Mouse (Mus musculus): ENCODE measurements around the gene A530032D15Rik.
"Not testable (repeated sequence)": the region's sequence is repeated elsewhere in the genome, so short reads cannot be mapped to it uniquely, and the experiment has no call there.

The A530032D15Rik gene

GRCm38 (mm10) chr1:85109753-85110152, at the start of gene A530032D15Rik:
Gene A530032D15Rik (minus strand): TSS chr1:85109853.
- not testable (repeated sequence) for DNase-seq (ENCODE audit: low read depth, low spot score)

- not testable (repeated sequence) for DNase-seq (ENCODE audit: low read depth, low spot score)
Observed at GRCm38 (mm10) chr1:85155151-85155550, 45.5 kb upstream of the A530032D15Rik start.

DNA sequence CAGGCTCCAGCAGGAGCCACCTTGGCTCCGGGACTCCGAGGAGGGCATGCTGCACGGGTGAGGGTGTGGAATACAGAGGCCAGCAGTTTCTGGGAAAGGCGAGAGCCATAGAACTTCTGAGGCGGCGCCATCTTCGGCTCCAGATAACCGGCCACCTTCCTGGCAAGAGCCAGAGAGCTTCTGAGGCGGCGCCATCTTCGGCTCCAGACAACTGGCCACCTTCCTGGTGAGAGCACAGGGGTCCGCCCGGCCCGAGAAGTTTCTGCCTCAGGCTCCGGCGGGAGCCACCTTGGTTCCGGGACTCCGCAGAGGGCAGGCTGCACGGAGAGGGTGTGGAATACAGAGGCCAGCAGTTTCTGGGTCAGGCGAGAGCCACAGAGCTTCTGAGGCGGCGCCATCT, 24.0 kb upstream of the A530032D15Rik start:
- not testable (repeated sequence) for DNase-seq (ENCODE audit: low read depth, low spot score)

GRCm38 (mm10) chr1:85121841-85122240, 12.2 kb upstream of the A530032D15Rik start:
- DNase-seq (ENCODE audit: low read depth, low spot score), result not testable (repeated sequence)

DNA sequence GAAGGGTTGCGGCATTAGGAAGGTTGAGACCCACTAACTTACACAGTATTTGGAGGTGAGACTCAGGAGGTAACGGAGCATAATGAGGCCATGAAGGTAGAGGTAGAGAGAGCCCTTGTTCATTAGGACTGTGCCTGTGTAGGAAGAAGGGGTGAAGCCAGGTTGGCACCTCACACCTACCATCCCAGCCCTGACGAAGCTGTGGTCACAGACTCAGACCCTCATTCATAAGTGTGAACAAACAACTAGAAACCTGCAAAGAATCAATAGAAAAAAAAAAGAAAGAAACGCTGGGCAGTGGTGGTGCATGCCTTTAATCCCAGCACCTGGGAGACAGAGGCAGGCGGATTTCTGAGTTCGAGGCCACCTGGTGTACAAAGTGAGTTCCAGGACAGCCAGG, 8.7 kb upstream of the A530032D15Rik start:
- not testable (repeated sequence) for DNase-seq (ENCODE audit: low read depth, low spot score)

DNA sequence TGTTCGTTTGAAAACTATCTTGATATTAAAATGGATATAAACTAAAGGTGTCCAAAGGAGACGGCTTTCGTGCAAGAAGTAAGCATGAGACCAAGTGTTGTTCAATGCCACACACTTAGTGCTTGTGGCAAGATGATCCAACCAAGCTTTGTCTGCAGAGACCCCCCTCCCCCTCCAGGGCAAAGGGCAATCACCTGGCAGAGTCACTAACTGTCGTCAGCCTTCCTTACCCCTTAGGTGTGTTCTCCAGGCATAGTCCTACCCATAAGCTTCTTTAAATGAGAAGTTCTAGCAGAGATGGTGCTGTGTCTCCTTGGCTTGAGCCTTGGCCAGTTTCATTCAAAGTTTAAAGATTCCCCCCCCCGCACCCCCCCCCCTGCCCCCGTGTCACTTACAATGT, 7.9 kb upstream of the A530032D15Rik start:
- not testable (repeated sequence) for DNase-seq (ENCODE audit: low read depth, low spot score)

DNA sequence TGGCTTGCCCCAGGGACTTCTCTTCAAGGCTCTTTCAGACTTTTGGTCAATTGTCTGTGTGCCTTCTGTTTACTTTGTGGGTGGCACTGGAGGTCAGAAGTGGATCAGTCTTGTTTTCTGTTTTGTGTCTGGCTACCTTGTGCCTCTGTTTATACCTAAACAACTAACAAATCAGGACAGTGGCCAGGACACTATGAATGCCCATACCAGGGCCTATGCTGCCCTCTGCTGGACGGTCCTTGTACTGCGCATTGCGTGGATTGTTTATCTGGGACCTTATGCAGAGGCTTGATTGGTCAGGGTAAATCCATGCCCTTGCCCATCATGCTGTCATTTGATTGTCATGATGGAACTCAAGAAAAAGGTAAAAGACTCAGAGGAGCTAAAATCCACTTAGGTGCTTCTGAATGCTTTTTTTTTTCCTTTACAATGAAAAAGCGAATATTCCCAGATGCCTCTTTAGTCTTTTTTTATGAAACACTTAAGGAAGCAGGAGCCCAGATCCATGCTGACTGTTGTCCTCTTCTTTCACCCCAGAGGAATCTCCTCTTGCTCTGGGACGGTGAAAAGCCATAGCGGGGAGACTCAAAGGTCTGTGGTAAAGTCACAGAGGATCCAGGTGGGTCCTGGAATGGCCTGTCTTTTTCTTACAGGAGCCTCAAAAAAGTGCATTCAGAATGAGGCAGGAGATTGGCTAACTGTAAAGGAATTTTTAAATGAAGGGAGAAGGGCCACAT, 5.2 kb upstream of the A530032D15Rik start:
- not testable (repeated sequence) for DNase-seq (ENCODE audit: low read depth, low spot score)

DNA sequence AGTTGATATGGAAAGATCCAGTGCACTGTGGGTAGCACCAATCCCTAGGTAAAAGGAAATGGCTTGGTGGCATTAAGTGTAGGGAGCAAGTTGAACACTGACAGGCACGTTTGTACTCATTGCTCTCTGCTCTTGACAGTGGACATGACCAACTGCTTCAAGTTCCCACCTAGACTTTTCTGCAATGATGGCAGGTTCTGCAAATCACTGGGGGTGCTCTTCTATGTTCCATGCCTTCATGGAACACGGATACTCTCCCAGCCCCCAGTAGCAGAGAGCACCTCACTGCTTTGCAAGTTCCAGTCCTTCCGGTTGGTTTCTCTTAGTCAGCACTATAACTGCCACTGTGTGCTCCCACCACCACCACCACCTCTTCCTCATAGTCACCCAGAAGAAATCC, 4.4 kb upstream of the A530032D15Rik start:
- DNase-seq (ENCODE audit: low read depth, low spot score), result not testable (repeated sequence)

DNA sequence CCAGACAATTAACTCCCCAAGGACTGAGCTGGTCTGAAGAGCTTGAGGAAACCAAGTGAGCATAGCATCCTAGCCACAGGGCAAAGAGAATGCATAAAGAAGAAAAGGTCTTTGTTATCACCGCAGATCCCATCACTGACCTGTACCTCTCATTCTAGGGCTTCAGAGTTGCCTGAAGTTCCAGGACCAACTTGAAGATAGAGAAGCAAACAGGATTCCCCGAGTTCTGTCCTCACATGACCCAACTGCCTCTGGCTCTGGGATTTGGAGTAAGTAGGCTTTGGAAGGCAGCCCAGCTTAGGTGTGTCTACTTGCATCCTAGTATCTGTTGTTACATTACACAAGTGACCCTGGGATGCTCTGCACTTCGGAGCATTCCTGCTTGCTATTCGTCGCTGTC, 3.2 kb upstream of the A530032D15Rik start:
- not testable (repeated sequence) for DNase-seq (ENCODE audit: low read depth, low spot score)

DNA sequence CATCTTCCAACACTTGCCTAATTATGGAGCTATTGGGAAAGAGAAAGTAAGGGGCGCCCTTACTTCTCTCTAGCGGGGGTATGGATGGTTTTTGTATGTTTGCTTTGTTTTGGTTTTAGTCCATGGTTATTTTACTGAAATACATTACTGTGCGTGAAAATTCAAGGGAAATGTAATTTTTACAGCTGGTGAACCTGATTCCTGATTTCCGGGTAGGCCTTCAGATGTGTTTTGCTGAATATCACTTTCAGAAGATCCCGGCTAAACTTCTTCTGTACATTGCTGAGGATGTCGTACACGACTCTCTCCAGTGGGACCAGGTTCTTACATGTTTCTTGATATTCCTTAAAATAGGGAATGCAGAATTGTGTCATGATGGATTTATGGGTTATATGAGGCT, 2.6 kb upstream of the A530032D15Rik start:
- not testable (repeated sequence) for DNase-seq (ENCODE audit: low read depth, low spot score)

DNA sequence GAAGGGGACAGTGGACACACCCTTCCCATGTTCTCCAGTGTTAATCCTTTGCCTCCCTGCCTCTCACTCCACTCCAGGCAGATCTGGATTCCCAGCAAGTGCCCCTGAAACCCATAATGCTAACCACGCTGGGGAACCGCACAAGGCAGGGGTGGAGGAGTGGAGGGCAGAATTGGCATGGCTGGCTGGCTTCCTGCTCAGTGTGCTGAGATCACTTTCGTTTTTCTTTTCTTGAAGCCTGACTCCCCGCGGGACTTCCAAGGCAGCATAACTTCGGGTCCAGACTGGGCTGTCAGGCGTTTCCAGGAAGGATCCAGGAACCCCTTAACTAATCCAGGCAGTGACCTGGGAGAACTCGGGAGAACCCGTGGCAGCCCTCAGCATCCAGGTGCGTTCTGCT, 1.9 kb upstream of the A530032D15Rik start:
- DNase-seq (ENCODE audit: low read depth, low spot score), result not testable (repeated sequence)

GRCm38 (mm10) chr1:85110876-85111275, 1.2 kb upstream of the A530032D15Rik start:
- DNase-seq (ENCODE audit: low read depth, low spot score), result not testable (repeated sequence)

DNA sequence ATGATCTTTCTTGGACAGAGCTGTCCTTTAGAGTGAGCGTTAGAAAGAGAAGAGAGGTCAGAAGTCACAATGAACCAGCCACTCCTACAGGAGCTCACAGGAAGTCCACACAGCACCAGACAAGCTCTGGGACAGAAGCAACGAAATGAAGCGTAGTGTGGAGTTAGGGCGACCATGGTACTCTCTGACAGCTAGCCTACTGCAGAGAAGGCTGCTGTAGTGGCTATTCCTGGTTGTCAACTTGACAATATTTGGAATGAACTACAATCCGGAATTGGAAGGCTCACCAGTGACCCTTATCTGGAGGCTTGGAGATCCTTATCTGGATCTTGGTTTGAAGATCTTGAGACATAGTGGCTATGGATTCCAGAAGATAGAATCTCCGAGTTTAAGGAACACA, 3.6 kb downstream of the A530032D15Rik start:
- not testable (repeated sequence) for DNase-seq (ENCODE audit: low read depth, low spot score)

DNA sequence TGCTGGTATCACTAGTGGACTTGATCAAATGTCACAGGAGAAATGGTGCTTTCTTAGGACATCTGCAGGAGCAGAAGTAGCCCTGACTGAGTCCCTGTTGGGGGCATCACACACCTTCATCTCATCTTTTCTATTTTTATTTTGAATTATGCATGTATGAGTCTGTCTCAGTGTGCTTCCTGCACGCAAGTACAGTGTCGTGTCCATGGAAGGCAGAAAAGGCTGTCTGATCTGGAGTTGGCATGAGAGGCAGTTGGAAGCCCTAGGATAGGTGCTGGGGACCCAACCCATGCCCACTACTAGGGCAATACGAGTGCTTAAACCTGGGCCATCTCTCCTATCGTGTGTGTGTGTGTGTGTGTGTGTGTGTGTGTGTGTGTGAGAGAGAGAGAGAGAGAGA, 4.3 kb downstream of the A530032D15Rik start:
- DNase-seq (ENCODE audit: low read depth, low spot score), result not testable (repeated sequence)

GRCm38 (mm10) chr1:85101754-85102153, 7.9 kb downstream of the A530032D15Rik start:
- not testable (repeated sequence) for DNase-seq (ENCODE audit: low read depth, low spot score)

DNA sequence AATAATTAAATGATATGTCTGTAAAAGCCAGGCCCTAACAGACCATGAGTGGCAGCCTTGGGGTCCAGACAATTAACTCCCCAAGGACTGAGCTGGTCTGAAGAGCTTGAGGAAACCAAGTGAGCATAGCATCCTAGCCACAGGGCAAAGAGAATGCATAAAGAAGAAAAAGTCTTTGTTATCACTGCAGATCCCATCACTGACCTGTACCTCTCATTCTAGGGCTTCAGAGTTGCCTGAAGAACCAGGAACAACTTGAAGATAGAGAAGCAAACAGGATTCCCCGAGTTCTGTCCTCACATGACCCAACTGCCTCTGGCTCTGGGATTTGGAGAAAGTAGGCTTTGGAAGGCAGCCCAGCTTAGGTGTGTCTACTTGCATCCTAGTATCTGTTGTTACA, 9.8 kb downstream of the A530032D15Rik start, which contains the start of gene Gm10553:
TSS of gene Gm10553 (plus strand) at position 301 of the 400 bp plus-strand sequence.
- not testable (repeated sequence) for DNase-seq (ENCODE audit: low read depth, low spot score)

- DNase-seq (ENCODE audit: low read depth, low spot score), result not testable (repeated sequence)
Observed at GRCm38 (mm10) chr1:85099081-85099480, 10.6 kb downstream of the A530032D15Rik start.

DNA sequence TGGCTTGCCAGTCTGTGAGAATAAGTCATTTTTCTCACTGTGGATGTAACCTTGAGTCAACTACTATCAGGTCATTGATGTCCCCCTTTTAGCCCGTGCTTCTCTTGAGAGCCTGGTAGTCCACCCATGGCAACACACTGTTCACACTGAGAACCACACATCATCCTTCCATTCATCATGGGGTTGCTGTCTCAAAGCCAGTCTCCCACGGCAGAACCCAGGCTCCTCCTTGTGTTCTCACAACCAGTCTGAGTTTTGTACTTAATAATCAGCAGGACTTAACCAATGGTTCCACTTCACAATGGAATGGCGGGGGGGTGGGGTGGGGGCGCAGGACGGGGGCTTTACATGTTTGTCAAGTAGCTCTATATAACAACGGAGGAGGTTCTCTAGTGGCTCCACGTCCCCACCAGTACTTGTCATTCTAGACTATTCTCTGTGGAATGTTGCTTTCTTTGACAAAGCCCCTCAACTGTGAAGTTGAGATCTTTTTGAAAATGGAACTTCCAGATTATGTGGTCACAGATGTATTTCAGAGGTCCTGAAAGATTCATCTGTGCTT, 16.6 kb downstream of the A530032D15Rik start:
- not testable (repeated sequence) for DNase-seq (ENCODE audit: low read depth, low spot score)

- DNase-seq (ENCODE audit: low read depth, low spot score), result not testable (repeated sequence)
Observed at GRCm38 (mm10) chr1:85092169-85092568, 17.5 kb downstream of the A530032D15Rik start.

- not testable (repeated sequence) for DNase-seq (ENCODE audit: low read depth, low spot score)
Observed at GRCm38 (mm10) chr1:85086211-85086610, 23.4 kb downstream of the A530032D15Rik start.

DNA sequence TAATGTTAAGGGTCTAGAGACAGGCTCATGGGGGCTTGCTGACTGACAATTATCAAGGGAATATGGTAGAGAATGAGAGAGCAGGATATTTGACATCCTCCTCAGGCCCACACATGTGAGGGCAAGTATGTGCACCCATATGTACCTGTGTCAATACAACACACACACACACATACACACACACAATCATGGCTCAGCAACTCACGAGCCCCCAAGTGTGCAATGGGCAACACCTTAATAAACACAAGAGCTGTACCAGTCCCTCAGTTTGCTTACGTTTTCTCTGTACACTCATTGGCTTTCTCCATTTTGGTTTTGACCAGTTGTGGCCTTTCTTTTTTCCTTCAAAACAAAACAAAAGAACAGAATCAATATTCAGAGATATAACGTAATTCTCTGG, 24.9 kb downstream of the A530032D15Rik start:
- not testable (repeated sequence) for DNase-seq (ENCODE audit: low read depth, low spot score)

DNA sequence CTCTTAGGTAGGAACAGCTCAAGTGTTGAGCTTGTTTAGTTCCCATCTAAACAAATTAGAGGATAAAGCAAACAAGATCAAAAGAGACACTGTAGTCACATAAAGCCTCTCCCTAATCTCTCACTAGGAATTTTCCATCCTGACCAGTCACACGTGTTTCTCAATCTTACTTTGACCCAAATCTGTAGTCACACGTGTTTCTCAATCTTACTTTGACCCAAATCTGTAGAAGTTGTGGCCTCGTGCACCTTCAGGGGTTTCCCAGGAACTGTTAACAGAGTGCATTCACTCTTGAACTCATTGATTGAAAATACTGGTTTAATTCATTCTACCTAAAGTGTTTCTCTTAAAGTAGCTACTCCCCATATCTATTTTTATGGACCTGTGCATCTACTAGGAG, 36.6 kb downstream of the A530032D15Rik start:
- DNase-seq (ENCODE audit: low read depth, low spot score), result not testable (repeated sequence)

DNA sequence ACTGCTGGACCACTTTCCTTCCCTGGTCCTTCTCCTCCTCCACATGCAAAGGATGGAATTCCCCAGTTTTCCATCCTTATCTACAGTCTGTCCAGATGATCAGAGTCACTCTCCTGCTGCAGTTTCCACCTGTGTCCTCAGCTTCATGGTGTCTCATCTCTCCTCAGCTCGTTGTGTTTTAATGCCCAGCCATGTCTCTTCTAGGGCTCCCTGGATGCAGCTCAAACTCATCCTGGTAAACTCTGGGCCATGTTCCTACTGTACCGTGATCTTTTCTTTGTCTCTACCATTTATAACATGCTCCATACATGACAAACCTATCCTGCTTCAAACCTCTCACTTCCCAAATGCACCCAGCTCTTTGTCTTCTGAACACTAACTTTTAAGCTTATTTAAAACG, 38.0 kb downstream of the A530032D15Rik start:
- not testable (repeated sequence) for DNase-seq (ENCODE audit: low read depth, low spot score)

Data from forelimb bud, embryonic 11.5 days (tissue).